In the genomic region with DNA sequence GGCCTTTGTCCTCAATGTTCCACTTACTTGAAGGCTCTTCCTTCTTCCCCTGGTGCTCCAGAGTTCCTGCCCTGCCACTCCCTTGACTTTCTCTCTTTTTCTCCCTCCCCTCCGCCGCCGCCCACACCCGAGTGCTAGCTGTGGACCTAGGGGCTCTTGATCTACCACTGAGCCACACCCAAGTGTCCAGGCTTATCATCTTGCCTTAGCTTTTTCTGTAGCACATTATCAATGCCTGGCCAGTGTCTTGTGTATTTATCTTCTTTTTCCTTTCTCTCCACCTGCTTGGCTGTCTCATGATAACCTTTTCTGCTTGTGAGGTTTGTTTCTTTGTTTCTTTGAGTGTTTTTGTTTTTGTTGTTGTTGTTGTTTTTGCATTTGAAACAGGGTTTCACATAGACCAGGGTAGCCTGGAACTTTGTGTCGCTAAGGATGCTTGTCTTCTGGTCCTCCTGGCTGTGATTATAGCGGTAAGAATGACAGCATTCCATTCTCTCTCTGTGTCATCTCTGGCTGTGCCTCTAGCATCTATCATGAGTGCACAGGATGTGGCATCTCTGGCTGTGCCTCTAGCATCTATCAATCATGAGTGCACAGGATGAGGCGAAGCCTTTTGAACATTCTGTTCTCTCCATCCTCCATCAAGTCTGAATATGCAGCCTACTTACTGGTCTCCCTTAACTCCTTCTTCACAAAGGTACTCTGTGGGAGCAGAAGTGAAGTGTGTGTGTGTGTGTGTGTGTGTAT, we compare ENCODE assay signal across 10 mouse cellular contexts. TPM values are rescaled to one million over a fixed set of nuclear protein-coding genes. Genes with fewer than 3 reads are reported as not detected.
DNase-seq lines count a peak whose midpoint lies in the region; ATAC-seq lines count a peak whose summit lies in the region.
"Had no signal": no experiment of that assay in that cellular context is flagged by ENCODE, and none has a peak within 500 bp of the region (broad histone marks: within the 10 kb centered on the region; RNA-seq: fewer than 3 reads in every experiment).

A gene (minus strand): TSS at position 68 of the 747 bp plus-strand sequence.

- H3K27ac ChIP-seq in hindbrain, embryonic 11.5 days (ENCODE audit: low read depth, low read length) = no peak within 1 kb of the TSS
- H3K27ac ChIP-seq in hindbrain, embryonic 16.5 days (ENCODE audit: low read depth, low read length) = no peak within 1 kb of the TSS
- H3K27ac ChIP-seq: embryonic facial prominence, embryonic 13.5 days had no signal

- H3K36me3 ChIP-seq in hindbrain, embryonic 11.5 days (ENCODE audit: control insufficient read depth, insufficient read depth, low read length) = no peaks in the 10 kb centered on the region
- H3K36me3 ChIP-seq in hindbrain, embryonic 16.5 days (ENCODE audit: control insufficient read depth, insufficient read depth, low read length) = no peaks in the 10 kb centered on the region
- H3K36me3 ChIP-seq: embryonic facial prominence, embryonic 13.5 days had no signal

- WGBS in hindbrain, embryonic 11.5 days = 68% methylated on average over 7 of the region's 7 CpGs
- WGBS in hindbrain, embryonic 16.5 days = 63% methylated on average over 7 of the region's 7 CpGs

- H3K4me1 ChIP-seq in hindbrain, embryonic 11.5 days (replicated peaks; ENCODE audit: control insufficient read depth, insufficient read depth, low read length) = 0 out of 2 replicates have a peak, but pooled peaks cover 2% of the 10 kb centered on the region
- H3K4me1 ChIP-seq in hindbrain, embryonic 16.5 days (ENCODE audit: control insufficient read depth, insufficient read depth, low read depth, low read length) = peaks cover 7% of the 10 kb centered on the region; the same call in 1 of the 2 replicates

- H3K4me3 ChIP-seq in hindbrain, embryonic 11.5 days (ENCODE audit: low read depth, low read length) = no peak within 1 kb of the TSS
- no peak within 1 kb of the TSS for H3K4me3 ChIP-seq in hindbrain, embryonic 16.5 days (ENCODE audit: low read length)
- H3K4me3 ChIP-seq: embryonic facial prominence, embryonic 13.5 days had no signal

- H3K4me2 ChIP-seq in hindbrain, embryonic 11.5 days (replicated peaks; ENCODE audit: low read depth, low read length) = no peak within 1 kb of the TSS
- H3K4me2 ChIP-seq in hindbrain, embryonic 16.5 days (ENCODE audit: low read length) = no peak within 1 kb of the TSS
- H3K4me2 ChIP-seq: embryonic facial prominence, embryonic 13.5 days had no signal

- peaks cover 13% of the 10 kb centered on the region for H3K27me3 ChIP-seq in hindbrain, embryonic 11.5 days (ENCODE audit: control insufficient read depth, insufficient read depth, low read length)
- H3K27me3 ChIP-seq in hindbrain, embryonic 16.5 days (replicated peaks; ENCODE audit: control insufficient read depth, insufficient read depth, low read length) = peaks cover 19% of the 10 kb centered on the region

- ATAC-seq in hindbrain, embryonic 11.5 days (ENCODE audit: low FRiP score) = no peak
- ATAC-seq in hindbrain, embryonic 16.5 days = no peak

- no peak within 1 kb of the TSS for H3K9ac ChIP-seq in hindbrain, embryonic 11.5 days (ENCODE audit: low read depth, low read length)
- no peak within 1 kb of the TSS for H3K9ac ChIP-seq in hindbrain, embryonic 16.5 days (ENCODE audit: low read depth, low read length)
- H3K9ac ChIP-seq: embryonic facial prominence, embryonic 13.5 days had no signal

- no peak for DNase-seq in hindbrain, embryonic 11.5 days (ENCODE audit: low spot score)
- peak; percentile 21 for DNase-seq in ZHBTc4 (ENCODE audit: low read depth, low spot score)
- DNase-seq in gonadal fat pad, adult 2 months (ENCODE audit: low read depth) = no peak
- peak; percentile 89 for DNase-seq in naive thymus-derived CD4-positive, alpha-beta T cell, adult 2 months (ENCODE audit: low read depth)
- no peak for DNase-seq in gastrocnemius, postnatal 25 days
- DNase-seq in urinary bladder, postnatal 14 days (ENCODE audit: low spot score) = no peak
- no peak for DNase-seq in lung, postnatal 25 days (ENCODE audit: low spot score)
- DNase-seq: kidney, postnatal 25 days had no signal

- H3K9me3 ChIP-seq in hindbrain, embryonic 11.5 days (ENCODE audit: control insufficient read depth, low read length) = no peaks in the 10 kb centered on the region
- H3K9me3 ChIP-seq in hindbrain, embryonic 16.5 days (ENCODE audit: control insufficient read depth, low read length) = no peaks in the 10 kb centered on the region
- H3K9me3 ChIP-seq: embryonic facial prominence, embryonic 13.5 days had no signal

RNA-seq across cellular contexts. Expression of the gene that starts here (rescaled TPM):
- 17.1 and 18.7 TPM in 2 replicates for polyA plus RNA-seq in hindbrain, embryonic 11.5 days (2014; fragmentation: Nextera tagmentation; extraction: Ambion mirVana)
- 0.49 and 1.5 TPM in 2 replicates for polyA plus RNA-seq in hindbrain, embryonic 16.5 days (2015; fragmentation: Nextera tagmentation; extraction: Ambion mirVana)
- 256 and 495 TPM in 2 replicates for polyA plus RNA-seq in gonadal fat pad, adult 2 months (2012; rRNA removed)
- 1 to 10 TPM in 1 of 2 experiments, under 1 TPM in 1; 0.77 to 8.8 TPM for total RNA-seq in gastrocnemius, postnatal 25 days (2021)

Comparison
In these comparisons a context has a peak if more than half of its experiments do, and no peak if none do; other contexts are left out.
1. RNA of the gene that starts here (polyA plus RNA-seq): 256 to 495 TPM in gonadal fat pad, adult 2 months; 17.1 to 18.7 TPM in hindbrain, embryonic 11.5 days and 0.49 to 1.5 TPM in hindbrain, embryonic 16.5 days; every median in the first group is over 10 times any median in the second.
2. DNase-seq: peak in ZHBTc4 (single experiment) and naive thymus-derived CD4-positive, alpha-beta T cell, adult 2 months (single experiment); none in hindbrain, embryonic 11.5 days (single experiment), gonadal fat pad, adult 2 months (single experiment), gastrocnemius, postnatal 25 days (single experiment), urinary bladder, postnatal 14 days (single experiment) and lung, postnatal 25 days (single experiment).